Mouse (Mus musculus) thymus, adult 2 months (tissue): ENCODE data around the gene Nfatc3.

Experiments used
- CTCF ChIP-seq: fragments of 200-500 bp; IDR thresholded peaks from 2 replicates; pipeline ENCODE4 v1.5.1; 2012; ENCODE audit warnings: mild to moderate bottlenecking, control low read depth, low read length, moderate library complexity, borderline replicate concordance; ENCODE audit not compliant: control insufficient read depth, poor library complexity, insufficient read depth; ENCODE audit errors: extremely low read depth
- POLR2A ChIP-seq: fragments of 200-500 bp; IDR thresholded peaks from 2 replicates; pipeline ENCODE4 v1.6.1; 2012; ENCODE audit warnings: mild to moderate bottlenecking, low read length, control low read depth, moderate library complexity; ENCODE audit not compliant: control insufficient read depth, poor library complexity, insufficient read depth; ENCODE audit errors: extremely low read depth

GRCm38 (mm10) chr8:106075161-106075862 is 16.7 kb downstream of the Nfatc3 start:
- TF ChIP-seq POLR2A, result no peak
- no peak for TF ChIP-seq CTCF
